Mouse (Mus musculus) spleen, adult 2 months (tissue): ENCODE data around the gene Mrpl24.

Experiments used
- CTCF ChIP-seq: fragments of 200-500 bp; IDR thresholded peaks from 2 replicates; pipeline ENCODE4 v1.5.1; 2011; ENCODE audit warnings: mild to moderate bottlenecking, inconsistent platforms; ENCODE audit not compliant: insufficient read depth, insufficient read length, insufficient replicate concordance; ENCODE audit errors: extremely low read depth
- POLR2A ChIP-seq: fragments of 200-500 bp; IDR thresholded peaks from 2 replicates; pipeline ENCODE4 v1.6.1; 2011; ENCODE audit warnings: low read depth, low read length, inconsistent platforms

DNA sequence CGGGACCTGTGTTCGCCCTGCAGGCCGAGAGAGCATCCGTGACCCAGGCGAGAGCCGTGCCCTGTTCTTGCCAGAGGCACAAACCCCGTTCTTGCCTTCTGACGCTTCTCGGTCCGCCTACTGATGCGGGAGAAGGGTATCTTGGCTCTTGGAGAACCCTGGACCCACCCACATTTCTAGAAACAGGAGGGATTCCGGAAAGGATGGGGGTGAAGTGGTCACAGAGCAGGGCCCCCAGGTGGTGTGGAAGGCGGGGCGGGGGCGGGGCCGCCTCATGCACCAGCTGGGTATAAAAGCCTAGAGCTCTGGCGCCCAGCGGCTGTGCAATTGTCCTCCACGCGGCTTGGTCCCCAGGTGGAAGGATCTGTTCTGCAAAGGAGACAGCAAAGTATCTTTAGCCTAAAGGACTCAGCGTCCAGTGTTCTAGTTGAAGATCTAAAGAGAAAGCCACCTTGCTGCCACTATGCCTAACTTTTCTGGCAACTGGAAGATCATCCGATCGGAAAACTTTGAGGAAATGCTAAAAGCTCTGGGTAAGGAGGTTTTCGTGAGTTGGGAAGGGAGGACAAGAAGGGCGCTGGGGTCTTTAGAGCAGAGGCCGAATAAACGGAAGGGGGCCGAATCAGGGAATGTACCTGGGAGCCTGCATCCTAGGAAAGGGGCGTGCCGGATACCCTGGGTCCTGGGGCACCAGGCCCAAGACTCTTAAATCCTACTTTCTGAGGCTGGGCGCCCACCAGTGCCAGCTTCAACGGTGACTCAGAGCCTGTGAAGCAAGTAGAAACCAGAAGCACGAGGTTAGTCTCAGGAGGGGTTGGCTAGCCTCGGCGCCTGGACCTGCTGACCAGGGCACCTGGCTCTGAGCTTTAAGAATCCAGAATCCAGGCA is 29.3 kb downstream of the Mrpl24 start, which contains the start of gene Crabp2:
- TF ChIP-seq CTCF (no peak), POLR2A (no peak)
